Mouse (Mus musculus) fibroblast of lung, adult 2 months (primary cell): ENCODE data around the gene Zfp473.
"Not testable (repeated sequence)": the region's sequence is repeated elsewhere in the genome, so short reads cannot be mapped to it uniquely, and the experiment has no call there.

ENCODE experiments used
- DNase-seq: peaks from one replicate; pipeline ENCODE4 v3.0.0-alpha.2; 2011; ENCODE audit warnings: low read depth

Zfp473 gene

DNA sequence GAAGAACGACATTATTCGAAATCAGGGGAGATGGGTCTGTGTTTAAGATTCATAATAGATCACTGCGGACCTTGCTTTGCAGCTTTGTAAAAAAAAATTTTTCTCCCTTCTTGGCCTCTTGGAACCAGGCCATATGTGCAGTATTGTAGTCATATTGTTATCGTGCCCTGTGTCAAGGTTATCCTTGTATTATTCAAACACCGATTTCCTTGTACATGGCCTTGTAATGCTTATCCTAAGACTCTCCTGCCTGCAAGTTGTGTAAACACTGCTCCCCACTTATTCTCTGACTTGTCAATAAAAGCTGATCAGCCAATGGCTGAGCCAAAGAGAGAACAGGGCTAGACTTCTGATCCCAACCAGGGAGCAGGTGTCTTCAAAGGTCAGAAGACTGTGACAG is 28.8 kb downstream of the Zfp473 start:
- DNase-seq: no peak

DNA sequence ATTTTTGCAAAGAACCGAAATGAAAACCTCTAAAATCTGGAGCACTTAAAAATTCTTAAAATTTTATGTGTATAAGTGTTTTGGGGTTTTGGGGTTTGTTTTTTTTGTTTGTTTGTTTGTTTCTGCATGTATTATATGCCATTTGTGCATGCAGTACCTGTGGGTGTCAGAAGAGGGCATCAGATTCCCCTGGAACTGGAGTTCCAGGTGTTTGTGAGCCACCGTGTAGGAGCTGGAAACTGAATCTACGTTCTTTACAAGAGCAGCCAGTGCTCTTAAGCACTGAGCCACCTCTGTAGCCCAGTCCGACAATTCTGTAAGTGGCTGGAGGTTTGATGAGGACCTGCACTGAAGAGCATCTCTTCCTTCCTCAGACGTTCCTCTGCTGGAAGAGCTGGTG is 41.0 kb downstream of the Zfp473 start:
- no peak for DNase-seq

DNA sequence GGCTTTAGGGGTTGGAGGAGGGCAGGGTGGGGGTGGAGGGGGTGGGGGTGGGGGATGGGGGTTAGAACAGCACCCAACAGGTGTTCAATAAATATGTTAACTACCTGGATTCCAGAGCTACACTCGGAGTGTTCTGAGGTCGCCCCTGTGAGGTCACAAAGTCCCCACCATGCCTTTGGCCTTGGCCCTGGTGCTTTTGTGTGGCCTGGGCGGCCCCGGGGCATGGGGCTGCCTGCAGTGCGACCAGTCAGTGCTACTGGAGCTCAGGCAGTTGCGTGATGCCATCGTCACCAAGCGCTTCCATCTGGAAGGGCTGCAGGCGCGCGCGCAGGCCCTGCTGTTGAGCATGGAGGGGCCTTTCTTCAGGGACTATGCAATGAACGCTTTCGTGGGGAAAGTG is 42.3 kb downstream of the Zfp473 start, which contains the start of gene Izumo2:
Gene Izumo2 (plus strand): TSS at position 169 of the 400 bp plus-strand sequence.
- no peak for DNase-seq

DNA sequence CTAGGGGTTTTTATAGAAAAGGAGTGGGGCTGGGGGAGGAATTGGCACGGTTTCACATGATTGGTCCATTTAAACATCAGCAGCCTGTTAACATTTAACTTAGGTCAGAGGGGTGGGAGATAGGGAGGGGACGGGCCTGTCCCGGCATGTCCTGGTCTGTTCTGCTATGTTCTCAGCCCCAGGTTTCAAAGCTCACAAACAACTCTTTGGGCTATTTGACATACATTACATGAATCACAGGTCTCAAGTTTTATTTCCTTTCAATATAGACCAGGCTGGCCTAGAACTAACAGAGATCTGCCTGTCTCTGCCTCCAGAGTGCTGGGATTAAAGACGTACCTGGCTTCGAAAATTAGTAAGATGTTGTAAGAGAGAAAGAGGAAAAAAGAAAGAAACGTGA is 42.8 kb downstream of the Zfp473 start:
- not testable (repeated sequence) for DNase-seq

DNA sequence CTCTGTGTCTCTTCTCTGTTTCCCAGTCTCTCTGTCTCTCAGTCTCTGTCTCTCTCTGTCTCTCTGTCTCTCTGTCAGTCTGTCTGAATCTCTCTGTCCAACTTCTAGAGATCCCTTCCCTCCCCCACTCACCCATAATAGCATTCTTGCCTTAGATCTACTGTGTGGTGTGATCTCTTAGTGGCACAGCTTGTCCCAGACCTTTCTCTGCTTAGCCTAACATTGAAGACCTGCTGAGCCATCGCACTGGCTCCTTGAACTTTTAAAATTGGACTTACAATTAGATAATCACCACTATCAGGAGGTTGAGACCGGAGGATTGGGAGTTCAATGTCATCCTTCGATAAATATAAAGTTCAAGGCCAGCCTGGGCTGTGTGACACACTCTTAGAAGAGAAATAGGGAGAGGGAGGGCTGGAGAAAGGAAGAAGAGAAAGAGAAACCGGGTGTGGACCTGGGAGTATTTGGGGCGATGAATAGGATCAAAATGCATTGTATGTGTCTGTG is 43.6 kb downstream of the Zfp473 start:
- DNase-seq: no peak

DNA sequence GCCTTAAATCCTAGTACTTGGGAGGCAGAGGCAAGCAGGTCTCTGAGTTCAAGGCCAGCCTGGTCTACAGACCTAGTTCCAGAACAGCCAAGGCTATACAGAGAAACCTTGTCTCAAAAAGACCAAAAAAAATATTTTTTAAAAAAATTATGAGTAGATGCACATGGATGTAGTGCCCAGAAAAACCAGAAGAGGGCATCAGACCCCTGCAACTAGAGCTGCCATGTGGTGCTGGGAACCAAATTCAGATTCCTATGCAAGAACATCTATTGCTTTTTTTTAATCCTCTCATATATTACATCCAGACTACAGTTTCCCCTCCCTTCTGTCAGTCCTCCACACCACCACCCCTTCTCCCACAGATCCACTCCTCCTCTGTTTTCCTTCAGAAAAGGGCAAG is 44.5 kb downstream of the Zfp473 start:
- no peak for DNase-seq

DNA sequence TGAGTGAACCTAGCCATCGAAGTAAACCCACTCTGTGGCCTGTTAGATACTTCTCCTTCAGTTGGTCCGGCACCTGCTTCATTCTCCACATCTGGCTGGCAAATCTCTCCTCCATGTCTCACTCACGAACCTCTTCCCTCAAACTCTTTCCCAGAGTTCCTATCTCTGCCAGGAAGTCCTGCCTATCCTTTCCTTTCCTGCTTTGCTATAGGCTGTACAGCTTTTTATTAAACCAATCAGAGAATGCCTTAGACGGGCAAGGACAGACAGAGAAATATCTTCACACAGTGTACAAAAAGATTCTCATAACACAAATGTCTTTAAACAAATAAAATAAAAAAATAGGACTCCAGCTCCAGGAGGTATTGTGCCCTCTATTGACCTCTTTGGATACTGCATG is 45.8 kb downstream of the Zfp473 start:
- DNase-seq: no peak

DNA sequence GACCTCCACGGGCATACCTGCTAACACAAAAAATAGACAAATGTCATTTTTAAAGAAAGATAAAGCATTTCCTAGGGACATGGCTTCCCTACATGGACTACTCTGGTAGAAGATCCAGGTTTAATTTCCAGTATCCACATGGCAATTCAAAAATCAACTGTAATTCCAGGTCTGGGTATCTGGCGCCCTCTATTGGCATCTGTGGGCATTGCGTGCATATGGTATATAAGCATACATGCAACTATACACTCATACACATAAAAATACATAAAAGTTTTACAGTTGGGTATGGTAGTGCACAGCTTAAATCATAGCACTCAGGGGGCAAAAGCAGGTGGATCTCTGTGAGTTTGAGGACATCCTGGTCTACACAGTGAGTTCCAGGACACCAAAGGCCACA is 46.5 kb downstream of the Zfp473 start:
- no peak for DNase-seq

DNA sequence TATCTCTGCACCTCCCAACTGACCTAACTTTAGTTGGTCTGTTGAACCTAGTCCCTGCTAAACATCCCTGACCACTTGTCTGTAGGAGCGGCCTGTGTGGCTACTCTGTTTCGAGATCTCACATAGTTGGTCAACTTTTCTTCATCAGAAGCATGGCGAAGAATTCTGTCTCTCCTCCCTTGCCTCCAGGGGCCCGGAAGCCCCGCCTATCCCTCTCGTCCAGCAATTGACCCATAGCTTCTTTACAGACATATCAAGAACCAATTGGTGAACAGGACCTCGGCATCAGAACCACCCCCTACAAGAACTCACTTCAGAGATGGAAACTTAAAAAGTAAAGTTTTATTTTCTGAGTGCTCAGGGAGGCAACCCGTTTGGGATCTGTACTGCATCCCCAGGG is 47.9 kb downstream of the Zfp473 start:
- no peak for DNase-seq

DNA sequence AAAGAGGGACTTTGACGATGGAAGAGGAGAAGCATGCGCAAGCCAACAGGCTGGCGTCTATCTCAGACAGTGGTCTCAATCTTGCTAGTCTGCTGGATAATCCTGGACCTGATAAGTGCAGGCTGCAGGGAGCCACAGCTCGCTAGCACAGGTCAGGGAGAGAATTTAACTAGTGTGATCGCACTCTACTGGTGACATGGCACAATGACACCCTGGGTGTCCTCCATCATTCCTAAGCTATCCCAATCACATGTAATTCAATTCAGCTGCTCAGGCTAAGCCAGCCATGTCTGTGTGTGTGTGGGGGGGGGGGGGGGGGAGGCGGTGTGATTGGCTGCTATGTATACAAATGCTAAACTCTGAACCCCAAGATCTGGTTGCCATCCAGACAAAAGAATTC is 48.9 kb downstream of the Zfp473 start:
- peak; percentile 10 for DNase-seq

DNA sequence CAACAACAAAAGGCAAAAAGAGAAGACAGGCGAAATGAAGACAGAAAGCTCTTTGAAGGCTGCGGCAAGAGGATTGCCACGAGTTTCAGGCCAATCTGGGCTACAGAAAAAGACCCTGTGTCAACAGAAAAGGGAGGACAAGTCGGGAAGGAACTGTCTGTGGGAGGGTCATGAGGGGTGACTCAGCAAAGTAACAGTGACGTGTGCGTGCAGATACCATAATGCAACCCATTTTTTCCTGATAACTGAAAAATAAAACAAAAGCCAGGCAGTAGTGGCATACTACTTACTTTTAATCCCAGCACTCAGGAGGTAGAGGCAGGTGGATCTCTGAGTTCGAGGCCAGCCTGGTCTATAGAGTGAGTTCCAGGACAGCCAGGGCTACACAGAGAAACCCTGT is 52.9 kb downstream of the Zfp473 start:
- DNase-seq: no peak

DNA sequence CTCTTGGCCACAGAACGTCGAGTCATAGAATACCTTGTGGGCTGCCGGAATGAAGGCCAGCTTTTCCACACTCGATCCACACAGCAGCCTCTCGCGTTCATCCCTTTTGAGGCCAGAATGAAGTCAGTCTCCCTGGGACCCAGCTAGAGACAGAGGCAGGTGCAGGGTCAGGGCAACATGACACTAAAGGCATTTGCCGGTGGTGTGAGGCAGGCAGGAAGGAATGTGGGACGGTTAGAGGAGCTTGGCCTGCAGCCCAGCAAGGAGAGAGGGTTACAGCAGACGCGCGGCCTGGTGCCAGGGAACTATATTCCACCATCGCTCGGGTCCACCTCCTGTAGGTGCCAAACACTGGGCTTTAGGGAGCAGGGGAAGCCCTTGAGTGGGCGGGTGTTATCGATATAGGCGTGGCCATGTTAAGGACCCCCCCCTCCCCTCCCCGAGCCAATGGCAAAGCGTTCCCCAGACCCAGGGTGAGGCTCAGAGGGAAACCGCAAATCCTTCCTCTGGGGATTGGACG is 53.6 kb downstream of the Zfp473 start:
- peak; percentile 84 for DNase-seq

DNA sequence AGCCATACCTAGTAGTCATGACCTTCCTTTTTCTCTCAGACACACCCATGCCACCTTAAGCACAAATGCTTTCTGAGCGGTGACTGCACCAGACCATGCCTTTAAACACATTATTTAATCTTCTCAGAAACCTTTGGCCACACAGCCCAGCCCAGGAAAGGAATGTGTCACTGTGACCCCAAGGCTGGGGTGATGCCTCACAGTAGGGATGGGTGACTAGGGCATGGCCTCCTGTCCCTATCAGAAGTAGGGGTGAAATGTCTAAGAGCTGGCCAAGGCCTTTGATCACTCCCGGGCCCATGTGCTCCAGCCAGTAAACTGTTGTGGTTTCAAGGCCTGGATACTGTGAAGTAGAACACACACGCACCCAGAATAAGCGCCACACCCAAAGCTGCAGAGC is 55.6 kb downstream of the Zfp473 start:
- no peak for DNase-seq

DNA sequence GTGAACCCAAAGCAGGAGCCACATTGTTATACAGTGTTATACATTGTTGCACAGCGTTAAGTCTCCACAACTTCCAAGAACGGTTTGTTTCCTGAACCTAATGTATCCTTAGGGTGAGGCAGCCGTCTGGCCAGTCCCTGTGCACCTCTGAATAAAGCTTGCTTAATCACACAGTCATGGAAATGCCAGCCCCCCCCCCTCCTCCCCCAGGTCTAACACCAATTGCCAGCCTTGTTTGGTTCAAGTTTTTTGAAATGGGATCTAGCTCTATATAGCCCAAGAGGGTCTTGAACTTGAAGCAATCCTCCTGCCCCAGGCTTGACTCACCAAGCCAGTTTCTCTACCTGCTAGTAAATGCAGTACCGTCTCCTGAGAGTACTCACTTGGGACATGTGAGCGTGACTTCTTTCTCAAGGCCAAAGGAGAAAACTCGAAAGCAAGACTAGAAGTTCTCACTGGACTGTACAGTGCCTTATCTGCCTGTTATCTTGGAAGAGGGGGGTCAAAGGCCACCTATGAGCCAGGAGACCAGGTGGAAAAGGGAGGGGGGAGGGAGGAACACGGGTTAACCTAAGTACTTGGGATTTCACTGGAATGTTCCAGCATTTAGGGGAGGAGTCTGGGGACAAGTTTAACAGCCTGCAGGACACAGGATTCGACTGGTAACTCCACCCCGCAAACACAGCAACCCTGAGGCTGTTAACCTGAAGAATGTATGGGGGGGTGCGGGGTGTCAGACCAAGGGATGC is 57.2 kb downstream of the Zfp473 start:
- DNase-seq: no peak

DNA sequence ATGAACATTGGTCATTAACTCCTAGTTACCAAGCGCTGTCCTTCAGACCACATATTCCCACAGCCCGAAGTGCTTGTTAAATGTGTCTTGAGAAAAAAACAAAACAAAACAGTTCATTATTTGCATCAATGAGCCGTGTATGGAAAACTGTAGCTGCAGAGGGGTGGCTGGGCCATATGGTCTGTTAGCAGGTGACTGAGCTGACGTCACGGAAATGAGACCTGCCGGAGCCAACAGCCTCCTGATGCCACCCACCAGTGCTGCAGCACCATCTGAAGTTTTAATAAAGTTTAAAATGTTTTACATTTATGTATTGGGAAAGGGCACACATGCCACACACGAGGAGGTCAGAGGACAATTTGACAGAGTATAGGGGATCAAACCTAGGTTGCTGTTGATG is 61.5 kb downstream of the Zfp473 start:
- DNase-seq: no peak

DNA sequence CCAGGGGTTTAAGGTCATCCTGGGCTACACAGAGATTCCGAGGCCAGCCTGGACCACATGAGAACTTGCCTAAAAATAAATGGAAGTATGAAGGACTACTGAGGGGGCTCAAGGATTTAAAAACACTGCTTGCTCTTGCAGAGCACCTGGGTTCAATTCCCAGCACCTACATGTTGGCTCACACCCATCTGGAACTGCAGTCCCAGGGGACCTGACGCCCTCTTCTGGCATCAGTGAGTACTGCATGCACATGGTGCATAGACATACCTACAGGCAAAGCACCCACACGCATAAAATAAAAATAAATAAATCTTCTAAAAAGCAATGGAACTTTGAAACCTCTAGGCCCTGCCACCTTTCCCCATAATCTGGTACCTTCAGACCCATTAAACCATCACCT is 62.0 kb downstream of the Zfp473 start:
- DNase-seq: no peak

DNA sequence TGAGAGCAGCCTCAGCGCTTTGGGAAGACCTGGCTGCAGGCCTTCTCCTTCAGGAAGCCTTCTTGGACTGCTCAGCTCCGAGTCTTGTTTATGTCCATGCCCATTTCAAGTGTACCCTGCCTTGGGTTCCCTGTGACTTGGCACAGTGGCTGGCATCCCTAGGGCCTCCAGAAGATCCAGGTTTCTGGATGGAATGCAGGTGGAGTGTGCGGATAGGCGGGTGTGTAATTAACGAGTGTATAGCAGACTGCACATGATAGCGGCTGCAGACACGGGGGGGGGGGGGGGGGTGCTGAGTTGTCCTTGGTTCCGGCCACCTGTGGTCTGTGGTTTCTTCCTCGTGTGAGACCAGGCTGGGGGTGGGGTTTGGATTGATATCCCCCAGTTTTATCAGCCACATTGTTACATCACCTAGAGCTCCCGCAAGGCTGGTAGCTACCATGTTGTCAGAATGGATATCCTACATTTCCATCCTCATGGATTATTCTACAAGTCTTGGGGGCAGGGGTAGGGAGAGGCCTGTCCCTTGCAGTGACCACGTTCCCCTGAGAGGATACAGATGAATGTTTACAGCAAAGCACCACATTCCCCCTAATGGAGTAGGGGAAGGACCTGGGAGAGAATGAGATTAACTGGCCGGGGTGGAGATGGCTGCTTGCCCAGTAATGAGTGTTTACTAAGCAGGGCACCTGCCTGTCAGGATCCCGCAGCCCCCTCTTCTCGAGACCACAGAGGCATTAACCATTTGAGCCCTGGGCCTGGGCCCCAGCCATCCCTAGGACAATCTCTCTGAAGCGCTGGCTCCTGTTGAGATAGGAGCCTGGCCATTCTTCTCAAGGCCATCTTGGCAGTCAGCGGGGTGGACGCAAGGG is 65.1 kb downstream of the Zfp473 start:
- no peak for DNase-seq

DNA sequence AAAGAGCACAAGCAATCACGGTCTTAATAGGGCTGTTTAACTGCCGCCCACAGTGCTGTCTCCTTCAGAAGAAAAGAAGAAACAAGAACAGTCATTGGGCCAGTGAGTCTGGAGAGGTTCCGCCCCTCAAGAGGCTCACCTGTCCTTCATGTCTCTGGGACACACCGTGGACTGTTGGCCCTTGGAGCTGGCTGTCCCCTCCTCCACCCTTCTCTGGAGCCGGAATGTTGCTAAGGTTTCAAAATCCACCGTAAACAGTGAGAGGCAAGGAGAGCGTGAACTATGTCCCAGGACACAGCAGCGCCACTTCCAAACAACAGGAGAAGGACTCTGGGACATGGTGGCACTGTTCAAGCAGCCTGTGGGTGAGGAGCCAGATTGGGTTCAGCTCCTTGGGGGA is 67.2 kb downstream of the Zfp473 start:
- DNase-seq: no peak
